Mouse (Mus musculus): Measurements from ENCODE around the gene Tac4. TPM values are rescaled to one million over a fixed set of nuclear protein-coding genes. Genes with fewer than 3 reads are reported as not detected.

Gene Tac4
- total RNA-seq, 1 experiment, result 0.18 TPM

DNA sequence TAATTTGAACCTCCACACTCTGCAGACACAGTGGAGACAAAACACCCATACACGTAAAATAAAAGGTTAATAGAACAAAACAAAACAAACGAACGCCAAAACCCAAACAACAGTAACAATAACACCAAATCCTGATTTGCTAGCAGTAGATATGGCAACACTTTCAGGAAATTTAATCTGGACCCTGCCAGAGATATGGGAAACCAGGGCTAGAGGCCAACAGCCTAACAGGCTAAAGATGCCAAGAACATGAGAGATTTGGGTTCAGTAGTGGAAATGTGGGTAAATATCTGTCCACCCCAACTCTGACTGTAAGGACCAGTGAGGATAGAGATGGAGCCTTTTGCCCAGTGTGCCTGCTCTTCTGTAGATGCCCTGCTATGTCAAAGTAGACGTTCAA is 3.4 kb upstream of the Tac4 start:
- H3K27ac ChIP-seq (ENCODE audit: insufficient read depth, low read depth, low read length, poor library complexity, severe bottlenecking), result no peak overlapping the region
- no peak for DNase-seq (ENCODE audit: low read depth, low spot score)
- H3K9ac ChIP-seq (ENCODE audit: insufficient read depth, low read depth, low read length, poor library complexity, severe bottlenecking), result no peak overlapping the region; the same call in 1 of the 2 replicates
- H3K4me1 ChIP-seq (ENCODE audit: control insufficient read depth in 2 of 2, insufficient read depth in 2 of 2, low read length in 2 of 2, poor library complexity in 1 of 2), result peaks cover 0 to 15% of the 10 kb centered on the region in 2 experiments; a peak in 2 of 4 replicates
- H3K9me3 ChIP-seq (ENCODE audit: control insufficient read depth, insufficient read depth, low read depth, low read length), result no peaks in the 10 kb centered on the region
- no peaks in the 10 kb centered on the region for H3K36me3 ChIP-seq (ENCODE audit: control insufficient read depth, insufficient read depth, low read length, poor library complexity, severe bottlenecking)
- H3K4me3 ChIP-seq (ENCODE audit: insufficient read depth in 1 of 2, low read depth in 1 of 2, low read length in 2 of 2, poor library complexity in 1 of 2, severe bottlenecking in 1 of 2), result no peak overlapping the region
- in situ Hi-C loops (cut with MboI; ENCODE audit: low sequenced_read_pairs in 2 of 2, unreplicated experiment in 2 of 2), result loop anchor here in 1 of 2 experiments (10.0 kb wide), 1 partner anchor 267 kb away; no protein-coding TSS in a partner anchor
- TF ChIP-seq HCFC1 (IDR thresholded peaks at IDR 0.05; ENCODE audit: borderline replicate concordance, insufficient read depth, low read length) (no peak), ZNF384 (IDR thresholded peaks at IDR 0.05; ENCODE audit: low read depth, low read length) (no peak), CHD2 (IDR thresholded peaks at IDR 0.05; ENCODE audit: low read depth, low read length) (no peak), MAFK (IDR thresholded peaks at IDR 0.05; ENCODE audit: insufficient read depth, low read depth, low read length) (no peak), ZC3H11A (IDR thresholded peaks at IDR 0.05; ENCODE audit: borderline replicate concordance, low read depth, low read length) (no peak)

DNA sequence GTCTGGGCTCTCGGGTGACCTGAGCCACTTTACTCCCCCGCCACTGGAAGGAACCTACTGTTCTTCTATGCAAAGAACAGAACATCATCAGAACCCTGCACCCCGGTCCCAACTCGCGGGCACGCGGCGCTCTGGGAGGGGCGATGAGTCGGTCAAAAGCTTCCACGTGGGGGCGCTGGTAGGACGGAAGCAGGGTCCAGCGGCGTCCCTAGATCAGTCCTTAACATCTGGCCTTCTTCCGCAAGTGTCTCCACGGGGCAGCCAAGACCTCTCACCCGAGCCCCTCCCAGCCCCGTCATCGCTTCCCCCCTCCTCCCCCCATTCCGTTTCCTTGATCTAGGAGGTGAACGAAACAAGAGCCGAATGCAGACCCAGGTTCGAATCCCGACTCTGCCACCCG is 2.8 kb upstream of the Tac4 start:
- TF ChIP-seq ZC3H11A (IDR thresholded peaks at IDR 0.05; ENCODE audit: borderline replicate concordance, low read depth, low read length) (no peak), ZNF384 (IDR thresholded peaks at IDR 0.05; ENCODE audit: low read depth, low read length) (no peak)
- H3K4me1 ChIP-seq (ENCODE audit: control insufficient read depth in 2 of 2, insufficient read depth in 2 of 2, low read length in 2 of 2, poor library complexity in 1 of 2), result peaks cover 0 to 18% of the 10 kb centered on the region in 2 experiments; a peak in 2 of 4 replicates
- no peaks in the 10 kb centered on the region for H3K9me3 ChIP-seq (ENCODE audit: control insufficient read depth, insufficient read depth, low read depth, low read length)
- no peaks in the 10 kb centered on the region for H3K36me3 ChIP-seq (ENCODE audit: control insufficient read depth, insufficient read depth, low read length, poor library complexity, severe bottlenecking)
- H3K9ac ChIP-seq (ENCODE audit: insufficient read depth, low read depth, low read length, poor library complexity, severe bottlenecking), result peak overlapping the region; percentile 84
- DNase-seq (ENCODE audit: low read depth, low spot score), result peak; percentile 38
- peak overlapping the region; percentile 62 for H3K27ac ChIP-seq (ENCODE audit: insufficient read depth, low read depth, low read length, poor library complexity, severe bottlenecking)
- in situ Hi-C loops (cut with MboI; ENCODE audit: low sequenced_read_pairs in 2 of 2, unreplicated experiment in 2 of 2), result loop anchor here in 1 of 2 experiments (10.0 kb wide), 1 partner anchor 266 kb away; no protein-coding TSS in a partner anchor
- peak overlapping the region; percentile 77 to 89 for H3K4me3 ChIP-seq (ENCODE audit: insufficient read depth in 1 of 2, low read depth in 1 of 2, low read length in 2 of 2, poor library complexity in 1 of 2, severe bottlenecking in 1 of 2)

DNA sequence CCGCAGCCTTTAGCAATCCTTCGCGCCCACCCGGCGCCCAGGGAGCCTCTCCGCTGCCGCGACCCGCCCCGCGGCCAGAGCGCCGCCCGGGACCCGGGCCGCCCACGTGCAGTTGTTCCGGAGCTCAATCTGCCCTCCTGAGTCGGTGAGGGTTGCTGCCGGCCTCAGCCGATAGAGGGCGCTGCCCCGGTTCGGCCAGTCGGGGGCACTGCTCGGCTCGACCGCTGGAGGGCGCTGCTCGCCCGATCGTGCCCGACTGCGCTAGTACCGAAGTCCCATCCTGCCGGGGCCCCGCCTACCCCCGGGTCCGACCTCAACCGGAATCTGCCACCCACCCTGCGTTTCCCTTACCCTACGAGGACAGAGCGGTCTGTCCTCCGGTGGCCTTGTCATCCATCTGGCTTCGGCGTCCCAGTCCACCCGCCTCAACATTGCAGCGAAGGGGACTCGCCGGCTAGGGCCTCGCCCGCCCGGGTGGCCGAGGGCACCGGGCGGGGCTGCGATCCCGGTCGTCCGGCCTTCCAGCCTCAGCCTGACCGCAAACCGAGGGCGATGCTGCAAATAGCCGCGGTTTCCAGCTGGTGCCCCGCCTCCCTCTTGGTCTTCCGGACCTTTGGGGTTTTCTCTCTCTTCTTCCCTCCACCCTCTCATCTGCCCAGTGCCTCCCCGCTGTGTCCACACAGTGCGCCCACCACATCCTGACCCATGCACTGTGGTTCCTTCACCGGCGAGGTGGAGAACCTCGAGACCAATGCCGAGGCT is 2.1 kb upstream of the Tac4 start:
- TF ChIP-seq HCFC1 (IDR thresholded peaks at IDR 0.05; ENCODE audit: borderline replicate concordance, insufficient read depth, low read length) (peak; percentile 73), ZC3H11A (IDR thresholded peaks at IDR 0.05; ENCODE audit: borderline replicate concordance, low read depth, low read length) (peak; percentile 46; the same call in 1 of the 2 replicates), CHD2 (IDR thresholded peaks at IDR 0.05; ENCODE audit: low read depth, low read length) (no peak), MAFK (IDR thresholded peaks at IDR 0.05; ENCODE audit: insufficient read depth, low read depth, low read length) (no peak), ZNF384 (IDR thresholded peaks at IDR 0.05; ENCODE audit: low read depth, low read length) (peak; percentile 36; the same call in 1 of the 2 replicates)
- Histone ChIP-seq H3K36me3 (ENCODE audit: control insufficient read depth, insufficient read depth, low read length, poor library complexity, severe bottlenecking) (no peaks in the 10 kb centered on the region), H3K9me3 (ENCODE audit: control insufficient read depth, insufficient read depth, low read depth, low read length) (no peaks in the 10 kb centered on the region), H3K4me3 (ENCODE audit: insufficient read depth in 1 of 2, low read depth in 1 of 2, low read length in 2 of 2, poor library complexity in 1 of 2, severe bottlenecking in 1 of 2) (peak overlapping the region; percentile 78 to 89), H3K27ac (ENCODE audit: insufficient read depth, low read depth, low read length, poor library complexity, severe bottlenecking) (peak overlapping the region; percentile 62), H3K9ac (ENCODE audit: insufficient read depth, low read depth, low read length, poor library complexity, severe bottlenecking) (peak overlapping the region; percentile 84), H3K4me1 (ENCODE audit: control insufficient read depth in 2 of 2, insufficient read depth in 2 of 2, low read length in 2 of 2, poor library complexity in 1 of 2) (peaks cover under 1 to 23% of the 10 kb centered on the region in 2 experiments)
- in situ Hi-C loops (cut with MboI; ENCODE audit: low sequenced_read_pairs in 2 of 2, unreplicated experiment in 2 of 2), result loop anchor here in 1 of 2 experiments (10.0 kb wide), 1 partner anchor 266 kb away; no protein-coding TSS in a partner anchor
- peak; percentile 81 for DNase-seq (ENCODE audit: low read depth, low spot score)

DNA sequence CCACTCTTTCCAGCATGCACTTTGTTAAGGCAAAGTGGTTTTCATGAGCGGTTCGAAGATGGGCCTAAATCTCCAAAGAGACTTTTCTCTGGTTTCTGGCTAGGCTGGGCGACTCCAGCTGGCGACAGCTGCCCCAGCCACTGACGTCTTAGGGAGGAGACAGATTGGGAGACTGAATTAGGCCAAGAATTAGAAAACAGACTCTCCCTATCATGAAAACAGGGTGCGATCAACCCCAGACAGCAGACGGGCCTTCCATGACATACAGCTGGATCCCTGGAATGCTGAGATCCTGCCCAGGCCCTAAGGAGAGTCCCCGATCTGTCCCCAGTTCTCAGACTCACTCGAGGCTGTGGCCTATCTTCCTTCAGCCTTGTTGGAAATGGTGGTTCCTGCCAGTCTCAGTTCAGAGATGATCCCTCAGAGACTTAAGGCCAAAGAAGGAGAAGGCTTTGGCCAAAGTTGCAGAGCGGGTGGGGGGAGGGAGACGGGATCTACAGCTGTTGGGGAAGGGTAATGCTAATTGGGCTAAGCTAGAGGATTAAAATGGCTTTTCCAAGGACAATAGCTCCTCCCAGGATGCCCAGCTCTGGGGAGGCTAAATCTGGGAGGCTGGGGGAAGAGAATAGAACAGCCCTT is 2.6 kb downstream of the Tac4 start:
- no peak for DNase-seq (ENCODE audit: low read depth, low spot score)
- H3K4me3 ChIP-seq (ENCODE audit: insufficient read depth in 1 of 2, low read depth in 1 of 2, low read length in 2 of 2, poor library complexity in 1 of 2, severe bottlenecking in 1 of 2), result no peak overlapping the region; a peak in 1 of 4 replicates
- in situ Hi-C loops (cut with MboI; ENCODE audit: low sequenced_read_pairs in 2 of 2, unreplicated experiment in 2 of 2), result no loop called here
- H3K4me1 ChIP-seq (ENCODE audit: control insufficient read depth in 2 of 2, insufficient read depth in 2 of 2, low read length in 2 of 2, poor library complexity in 1 of 2), result peaks cover 7 to 60% of the 10 kb centered on the region in 2 experiments
- H3K9me3 ChIP-seq (ENCODE audit: control insufficient read depth, insufficient read depth, low read depth, low read length), result no peaks in the 10 kb centered on the region
- H3K9ac ChIP-seq (ENCODE audit: insufficient read depth, low read depth, low read length, poor library complexity, severe bottlenecking), result no peak overlapping the region
- peaks cover 9% of the 10 kb centered on the region for H3K36me3 ChIP-seq (ENCODE audit: control insufficient read depth, insufficient read depth, low read length, poor library complexity, severe bottlenecking)
- TF ChIP-seq MAFK (IDR thresholded peaks at IDR 0.05; ENCODE audit: insufficient read depth, low read depth, low read length) (no peak), CHD2 (IDR thresholded peaks at IDR 0.05; ENCODE audit: low read depth, low read length) (no peak), HCFC1 (IDR thresholded peaks at IDR 0.05; ENCODE audit: borderline replicate concordance, insufficient read depth, low read length) (no peak), ZNF384 (IDR thresholded peaks at IDR 0.05; ENCODE audit: low read depth, low read length) (no peak), ZC3H11A (IDR thresholded peaks at IDR 0.05; ENCODE audit: borderline replicate concordance, low read depth, low read length) (no peak)
- peak overlapping the region; percentile 69 for H3K27ac ChIP-seq (ENCODE audit: insufficient read depth, low read depth, low read length, poor library complexity, severe bottlenecking)
